Mouse (Mus musculus) B cell, adult 67 days (primary cell): ENCODE results near the gene Defb18. TPM values are rescaled to one million over a fixed set of nuclear protein-coding genes. Genes with fewer than 3 reads are reported as not detected.

Source experiments
- total RNA-seq, 2 experiments: library from RNA; stranded (reverse); gene quantifications; 4 replicates each; pipeline ENCODE4 v1.2.4; 2023

Defb18 gene
- total RNA-seq = not detected

DNA sequence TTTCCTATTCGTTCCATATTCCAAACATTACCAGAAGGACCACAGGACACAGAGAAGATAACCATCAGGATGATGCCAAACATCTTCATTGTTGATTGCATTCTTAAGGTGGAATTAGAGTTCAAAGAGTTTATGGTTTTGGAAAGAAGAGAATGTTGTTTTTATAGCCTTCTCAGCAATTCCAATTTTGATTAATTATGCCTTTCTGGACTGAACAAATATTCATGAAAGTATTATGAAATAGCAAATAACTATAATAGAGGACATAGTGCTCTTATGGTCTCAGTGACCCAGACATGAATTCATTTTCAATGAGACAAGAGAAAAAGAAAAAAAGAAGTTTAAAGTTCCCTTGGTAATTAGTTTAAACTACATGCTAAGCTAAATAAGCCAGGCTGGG lies at the start of gene Defb18:
Gene Defb18, minus strand, starts transcription at position 101 of the 400 bp plus-strand sequence.

DNA sequence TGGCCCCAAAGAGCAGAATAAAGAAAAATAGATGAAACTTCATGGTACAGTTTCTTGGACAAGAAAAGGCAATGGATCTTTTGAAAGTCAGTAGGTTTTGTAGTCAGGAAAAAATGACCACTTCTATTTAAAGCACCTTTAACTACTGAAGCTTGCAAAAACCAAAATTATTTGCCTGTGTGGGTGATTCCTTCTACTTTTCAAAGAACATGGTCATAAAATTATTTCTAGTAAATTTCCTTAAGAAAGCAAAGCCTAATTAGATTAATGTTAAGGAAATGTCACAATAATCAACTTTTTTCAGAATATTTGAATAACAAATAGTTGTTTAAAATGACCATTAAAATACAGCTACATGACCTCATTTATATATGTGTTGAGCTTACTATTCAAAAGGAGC lies 27.8 kb upstream of the Defb18 start, which contains the start of gene Defb41:
Gene Defb41, minus strand, starts transcription at position 101 of the 400 bp plus-strand sequence.

Other genes starting within 250 kb of the Defb18 start
- gene Crisp4, start 91.5 kb downstream of the Defb18 start, total RNA-seq = not detected
- not detected for gene Defb41, start 27.7 kb upstream of the Defb18 start, total RNA-seq